ENCODE assay signal across 9 mouse cellular contexts in the genomic region with DNA sequence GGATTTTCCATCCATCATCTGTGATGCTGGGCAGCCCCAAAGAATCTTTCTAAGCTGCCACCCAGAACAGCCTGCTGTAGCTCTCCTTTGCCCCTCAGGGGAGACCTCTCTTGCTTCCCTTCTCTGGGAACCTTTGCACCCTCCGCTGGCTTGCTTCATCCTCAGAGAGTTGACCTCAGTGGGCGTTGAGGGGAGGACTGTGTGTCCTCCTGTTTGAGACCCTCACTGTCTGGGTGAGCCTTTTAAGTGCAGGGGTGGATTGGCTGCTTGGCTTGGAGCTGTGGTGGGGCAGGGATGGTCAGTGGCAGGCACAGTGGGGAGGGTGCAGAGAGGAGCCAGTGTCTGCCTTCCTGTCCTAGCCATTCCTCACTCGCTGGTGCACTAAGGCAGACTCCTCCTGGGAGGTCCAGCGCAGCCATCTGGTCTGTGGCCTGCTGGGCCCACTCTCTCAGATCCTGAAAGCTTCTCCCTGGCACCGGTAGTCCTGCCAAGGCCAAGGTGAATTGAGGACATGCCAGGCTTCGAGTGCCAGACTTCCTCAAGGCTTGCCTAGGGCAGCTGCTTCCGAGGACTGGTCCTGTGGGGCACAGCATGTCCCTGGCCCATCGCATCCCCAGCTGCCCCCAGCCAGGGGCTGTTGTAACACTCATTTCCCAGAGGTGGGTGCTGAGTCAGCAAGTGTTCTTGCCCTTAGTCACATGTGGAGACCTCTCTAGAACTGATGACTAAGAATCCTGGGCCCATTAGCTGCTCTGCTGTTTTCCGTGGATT. TPM values are rescaled to one million over a fixed set of nuclear protein-coding genes. Genes with fewer than 3 reads are reported as not detected.
DNase-seq lines count a peak whose midpoint lies in the region; ATAC-seq lines count a peak whose summit lies in the region.
"Had no signal": no experiment of that assay in that cellular context is flagged by ENCODE, and none has a peak within 500 bp of the region (broad histone marks: within the 10 kb centered on the region; RNA-seq: fewer than 3 reads in every experiment).

No protein-coding gene starts in this region.

- intact Hi-C loops in left cerebral cortex, postnatal 4 days (cut with DNase I): no loop called here

- no peak overlapping the region for H3K27ac ChIP-seq in embryonic facial prominence, embryonic 13.5 days
- H3K27ac ChIP-seq in forebrain, embryonic 14.5 days (ENCODE audit: low read depth, low read length): no peak overlapping the region
- H3K27ac ChIP-seq: limb, embryonic 13.5 days had no signal

- 0 out of 2 replicates have a peak, but pooled peaks cover 3% of the 10 kb centered on the region for H3K27me3 ChIP-seq in embryonic facial prominence, embryonic 13.5 days
- no peaks in the 10 kb centered on the region for H3K27me3 ChIP-seq in forebrain, embryonic 14.5 days (replicated peaks; ENCODE audit: control insufficient read depth, insufficient read depth, low read length)
- H3K27me3 ChIP-seq: limb, embryonic 13.5 days had no signal

- no peaks in the 10 kb centered on the region for H3K9me3 ChIP-seq in embryonic facial prominence, embryonic 13.5 days
- H3K9me3 ChIP-seq in forebrain, embryonic 14.5 days (replicated peaks; ENCODE audit: control insufficient read depth, low read length): no peaks in the 10 kb centered on the region
- H3K9me3 ChIP-seq: limb, embryonic 13.5 days had no signal

- no peak overlapping the region for H3K4me2 ChIP-seq in embryonic facial prominence, embryonic 13.5 days
- no peak overlapping the region for H3K4me2 ChIP-seq in forebrain, embryonic 14.5 days (ENCODE audit: low read length)
- H3K4me2 ChIP-seq: limb, embryonic 13.5 days had no signal

- WGBS in embryonic facial prominence, embryonic 13.5 days: 53% methylated on average over 9 of the region's 9 CpGs
- 60% methylated on average over 9 of the region's 9 CpGs for WGBS in forebrain, embryonic 14.5 days

- peaks cover 4% of the 10 kb centered on the region for H3K4me1 ChIP-seq in embryonic facial prominence, embryonic 13.5 days
- no peaks in the 10 kb centered on the region for H3K4me1 ChIP-seq in forebrain, embryonic 14.5 days (ENCODE audit: control insufficient read depth, insufficient read depth, low read length)

- H3K36me3 ChIP-seq in embryonic facial prominence, embryonic 13.5 days: no peaks in the 10 kb centered on the region
- H3K36me3 ChIP-seq in forebrain, embryonic 14.5 days (ENCODE audit: control insufficient read depth, insufficient read depth, low read length): no peaks in the 10 kb centered on the region
- H3K36me3 ChIP-seq: limb, embryonic 13.5 days had no signal

- no peak overlapping the region for H3K4me3 ChIP-seq in embryonic facial prominence, embryonic 13.5 days
- H3K4me3 ChIP-seq in forebrain, embryonic 14.5 days (ENCODE audit: low read depth, low read length): no peak overlapping the region
- H3K4me3 ChIP-seq: limb, embryonic 13.5 days had no signal

- ATAC-seq in embryonic facial prominence, embryonic 13.5 days (ENCODE audit: insufficient number of reproducible peaks, insufficient read depth, low FRiP score, low TSS enrichment, low read depth): no peak
- no peak for ATAC-seq in forebrain, embryonic 14.5 days

- peak; percentile 62 to 82 for DNase-seq in layer of hippocampus, postnatal 14 days (ENCODE audit: low spot score in 2 of 2)
- no peak for DNase-seq in layer of hippocampus, postnatal 25 days (ENCODE audit: extremely low spot score in 1 of 2, low spot score in 1 of 2)
- DNase-seq in adrenal gland, adult 18-20 months (ENCODE audit: low spot score in 2 of 2): peak; percentile 54 to 74
- peak; percentile 94 for DNase-seq in left cerebral cortex, postnatal 4 days
- DNase-seq in thymus, postnatal 0 days (ENCODE audit: low spot score): no peak
- no peak for DNase-seq in forebrain, embryonic 14.5 days (ENCODE audit: low spot score)
- DNase-seq in thymus, postnatal 10 days (ENCODE audit: low spot score in 2 of 2): no peak

- H3K9ac ChIP-seq in embryonic facial prominence, embryonic 13.5 days: peak overlapping the region; percentile 44; the same call in 1 of the 2 replicates
- no peak overlapping the region for H3K9ac ChIP-seq in forebrain, embryonic 14.5 days (ENCODE audit: low read length)
- H3K9ac ChIP-seq: limb, embryonic 13.5 days had no signal

RNA-seq across cellular contexts. Expression of gene 2010003K11Rik, which starts 5.7 kb away (rescaled TPM):
- total RNA-seq in layer of hippocampus, postnatal 14 days (2021): not detected
- not detected for total RNA-seq in layer of hippocampus, postnatal 25 days (2021)
- total RNA-seq in adrenal gland, adult 18-20 months (2021): 100 to 1,000 TPM in 1 of 2 experiments, 10 to 100 TPM in 1; 42.0 to 133 TPM
- not detected in 2 replicates for polyA plus RNA-seq in embryonic facial prominence, embryonic 13.5 days (2015; fragmentation: Nextera tagmentation; extraction: Ambion mirVana)
- not detected for total RNA-seq in left cerebral cortex, postnatal 4 days (2021)
- not detected in 2 replicates for polyA plus RNA-seq in thymus, postnatal 0 days (2015; fragmentation: Nextera tagmentation; extraction: Ambion mirVana)
- polyA plus RNA-seq in forebrain, embryonic 14.5 days (2014; fragmentation: Nextera tagmentation; extraction: Ambion mirVana): not detected in 2 replicates
- polyA plus RNA-seq: limb, embryonic 13.5 days had no signal

RNA-seq across cellular contexts. Expression of gene Syt12, which starts 15.5 kb away (rescaled TPM):
- total RNA-seq in layer of hippocampus, postnatal 14 days (2021): 10 to 100 TPM; 34.7 to 37.7 TPM
- total RNA-seq in layer of hippocampus, postnatal 25 days (2021): 10 to 100 TPM; 29.5 to 31.8 TPM
- total RNA-seq in adrenal gland, adult 18-20 months (2021): 10 to 100 TPM; 64.3 to 94.0 TPM
- 2.0 and 2.3 TPM in 2 replicates for polyA plus RNA-seq in embryonic facial prominence, embryonic 13.5 days (2015; fragmentation: Nextera tagmentation; extraction: Ambion mirVana)
- 1 to 10 TPM; 4.4 to 5.3 TPM for total RNA-seq in left cerebral cortex, postnatal 4 days (2021)
- 0.82 and 1.5 TPM in 2 replicates for polyA plus RNA-seq in thymus, postnatal 0 days (2015; fragmentation: Nextera tagmentation; extraction: Ambion mirVana)
- 1.9 TPM in 2 replicates for polyA plus RNA-seq in forebrain, embryonic 14.5 days (2014; fragmentation: Nextera tagmentation; extraction: Ambion mirVana)

RNA-seq across cellular contexts. Expression of gene Pcx, which starts 17.6 kb away (rescaled TPM):
- 10 to 100 TPM; 56.6 to 63.9 TPM for total RNA-seq in layer of hippocampus, postnatal 14 days (2021)
- 10 to 100 TPM; 66.6 to 70.6 TPM for total RNA-seq in layer of hippocampus, postnatal 25 days (2021)
- 100 to 1,000 TPM; 622 to 707 TPM for total RNA-seq in adrenal gland, adult 18-20 months (2021)
- polyA plus RNA-seq in embryonic facial prominence, embryonic 13.5 days (2015; fragmentation: Nextera tagmentation; extraction: Ambion mirVana): 24.8 and 26.3 TPM in 2 replicates
- 10 to 100 TPM; 42.6 to 44.2 TPM for total RNA-seq in left cerebral cortex, postnatal 4 days (2021)
- polyA plus RNA-seq in thymus, postnatal 0 days (2015; fragmentation: Nextera tagmentation; extraction: Ambion mirVana): 5.2 and 5.3 TPM in 2 replicates
- 14.8 and 19.2 TPM in 2 replicates for polyA plus RNA-seq in forebrain, embryonic 14.5 days (2014; fragmentation: Nextera tagmentation; extraction: Ambion mirVana)

RNA-seq across cellular contexts. Expression of gene Rhod, which starts 53.5 kb away (rescaled TPM):
- 1 to 10 TPM; 2.0 to 2.2 TPM for total RNA-seq in layer of hippocampus, postnatal 14 days (2021)
- total RNA-seq in layer of hippocampus, postnatal 25 days (2021): 1 to 10 TPM in 1 of 2 experiments, under 1 TPM in 1; 0.87 to 1.2 TPM
- total RNA-seq in adrenal gland, adult 18-20 months (2021): 10 to 100 TPM; 19.1 to 25.8 TPM
- 39.2 and 42.7 TPM in 2 replicates for polyA plus RNA-seq in embryonic facial prominence, embryonic 13.5 days (2015; fragmentation: Nextera tagmentation; extraction: Ambion mirVana)
- 1 to 10 TPM; 1.1 to 2.0 TPM for total RNA-seq in left cerebral cortex, postnatal 4 days (2021)
- polyA plus RNA-seq in thymus, postnatal 0 days (2015; fragmentation: Nextera tagmentation; extraction: Ambion mirVana): 6.6 and 7.7 TPM in 2 replicates
- polyA plus RNA-seq in forebrain, embryonic 14.5 days (2014; fragmentation: Nextera tagmentation; extraction: Ambion mirVana): 6.3 and 8.3 TPM in 2 replicates

Comparison
In these comparisons a context has a peak if more than half of its experiments do, and no peak if none do; other contexts are left out.
1. DNase-seq: peak in layer of hippocampus, postnatal 14 days (2 of 2), adrenal gland, adult 18-20 months (2 of 2) and left cerebral cortex, postnatal 4 days (single experiment); none in layer of hippocampus, postnatal 25 days (0 of 2), thymus, postnatal 0 days (single experiment), forebrain, embryonic 14.5 days (single experiment) and thymus, postnatal 10 days (0 of 2).
2. RNA of gene 2010003K11Rik, which starts 5.7 kb away (total RNA-seq): 42.0 to 133 TPM in adrenal gland, adult 18-20 months; not detected in layer of hippocampus, postnatal 14 days, not detected in left cerebral cortex, postnatal 4 days and not detected in layer of hippocampus, postnatal 25 days; every median in the first group is over 10 times any median in the second.
3. RNA of gene Syt12, which starts 15.5 kb away (total RNA-seq): 64.3 to 94.0 TPM in adrenal gland, adult 18-20 months, 34.7 to 37.7 TPM in layer of hippocampus, postnatal 14 days and 29.5 to 31.8 TPM in layer of hippocampus, postnatal 25 days; 4.4 to 5.3 TPM in left cerebral cortex, postnatal 4 days; every median in the first group is over 4 times any median in the second.
4. RNA of gene Pcx, which starts 17.6 kb away (total RNA-seq): 622 to 707 TPM in adrenal gland, adult 18-20 months; 66.6 to 70.6 TPM in layer of hippocampus, postnatal 25 days, 56.6 to 63.9 TPM in layer of hippocampus, postnatal 14 days and 42.6 to 44.2 TPM in left cerebral cortex, postnatal 4 days; every median in the first group is over 4 times any median in the second.